Comparison of ENCODE assay signal across 18 mouse cellular contexts in the genomic region with DNA sequence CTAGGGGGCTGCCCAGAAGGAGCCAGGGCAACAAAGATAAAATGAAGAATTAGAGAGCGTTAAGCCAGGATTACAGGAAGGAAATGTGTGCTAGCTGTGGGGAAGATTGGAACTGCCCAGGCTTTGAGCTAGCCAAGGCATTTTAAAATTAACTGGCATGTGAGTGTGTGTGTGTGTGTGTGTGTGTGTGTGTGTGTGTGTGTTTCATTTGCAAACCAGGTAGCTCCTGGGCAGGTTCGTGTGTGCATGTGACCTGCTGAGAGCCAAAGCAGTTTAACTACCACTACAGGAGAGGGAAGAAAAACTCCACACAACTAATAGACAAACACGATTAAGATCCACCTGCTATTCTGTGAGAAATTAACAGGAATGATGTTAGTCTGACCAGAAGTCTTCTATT.
"Had no signal": no experiment of that assay in that cellular context is flagged by ENCODE, and none has a peak within 500 bp of the region (broad histone marks: within the 10 kb centered on the region; RNA-seq: fewer than 3 reads in every experiment).

No protein-coding gene starts in this region.

- H3K27me3 ChIP-seq: midbrain, embryonic 12.5 days; neural tube, embryonic 13.5 days; neural tube, embryonic 15.5 days had no signal

- H3K27ac ChIP-seq: midbrain, embryonic 10.5 days; midbrain, embryonic 12.5 days; neural tube, embryonic 13.5 days; neural tube, embryonic 15.5 days had no signal

- H3K9me3 ChIP-seq: midbrain, embryonic 10.5 days; midbrain, embryonic 12.5 days; neural tube, embryonic 13.5 days; neural tube, embryonic 15.5 days had no signal

- H3K4me2 ChIP-seq: lung, embryonic 14.5 days; midbrain, embryonic 12.5 days; neural tube, embryonic 13.5 days; neural tube, embryonic 15.5 days had no signal

- H3K4me1 ChIP-seq: midbrain, embryonic 12.5 days; neural tube, embryonic 13.5 days; neural tube, embryonic 15.5 days had no signal

- DNase-seq: lung, adult 18-20 months; lung, embryonic 14.5 days; lung, postnatal 14 days; midbrain, embryonic 14.5 days; retina, postnatal 1 day; right cerebral cortex, adult 18-20 months; right cerebral cortex, postnatal 25 days; right cerebral cortex, postnatal 4 days; spleen, adult 18-20 months; thymus, adult 18-20 months; thymus, postnatal 14 days; thymus, postnatal 36 days had no signal

- H3K4me3 ChIP-seq: midbrain, embryonic 10.5 days; midbrain, embryonic 12.5 days; myocyte; neural tube, embryonic 13.5 days; neural tube, embryonic 15.5 days had no signal

- H3K9ac ChIP-seq: lung, embryonic 14.5 days; midbrain, embryonic 12.5 days; neural tube, embryonic 13.5 days; neural tube, embryonic 15.5 days had no signal

- ATAC-seq: midbrain, embryonic 16.5 days had no signal
